Mouse (Mus musculus) E14TG2a.4 (cell line): ENCODE data around the gene Tprg.

ENCODE experiments used
- H3K27me3 ChIP-seq: 2 replicates; pipeline ENCODE4 v1.6.1; 2014; ENCODE audit warnings: low read length, control low read depth; ENCODE audit not compliant: insufficient read depth
- H3K36me3 ChIP-seq: 2 replicates; pipeline ENCODE4 v1.6.1; 2014; ENCODE audit warnings: low read length, control low read depth; ENCODE audit not compliant: insufficient read depth
- H3K4me1 ChIP-seq: replicated peaks from 2 replicates; pipeline ENCODE4 v1.6.1; 2014; ENCODE audit warnings: low read depth, low read length, control low read depth
- H3K4me3 ChIP-seq: replicated peaks from 2 replicates; pipeline ENCODE4 v1.5.1; 2014; ENCODE audit warnings: mild to moderate bottlenecking, low read length
- H3K9me3 ChIP-seq: 2 replicates; pipeline ENCODE4 v1.6.1; 2014; ENCODE audit warnings: low read length, control low read depth
- CTCF ChIP-seq: conservative IDR thresholded peaks from 2 replicates; pipeline ENCODE4 v1.5.1; 2014; ENCODE audit warnings: low read length
- NANOG ChIP-seq: IDR thresholded peaks from 2 replicates; pipeline ENCODE4 v1.6.1; 2014; ENCODE audit warnings: borderline replicate concordance, low read length, mixed read lengths
- POU5F1 ChIP-seq: IDR thresholded peaks from 2 replicates; pipeline ENCODE4 v1.6.1; 2014; ENCODE audit warnings: low read length, borderline replicate concordance

Tprg gene

DNA sequence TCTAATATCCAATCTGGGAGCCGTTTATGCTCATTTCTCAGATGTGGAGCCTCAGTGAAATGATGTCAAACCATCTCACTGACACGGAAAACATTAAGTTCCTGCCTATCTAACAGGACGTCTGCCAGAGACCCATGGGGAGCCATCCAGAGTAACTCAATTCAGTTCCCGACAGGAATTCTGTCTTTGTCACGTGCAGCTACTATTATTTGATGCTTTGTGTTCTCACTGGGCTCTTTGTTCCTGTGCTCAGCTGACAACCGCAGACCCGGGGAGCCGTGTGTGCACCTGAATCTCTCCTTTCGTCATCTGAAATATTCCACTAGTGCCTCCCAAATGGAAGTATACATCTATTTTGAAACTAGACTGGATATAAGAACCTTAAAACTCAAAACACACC is 138.3 kb downstream of the Tprg start:
- no peaks in the 10 kb centered on the region for H3K4me1 ChIP-seq
- no peaks in the 10 kb centered on the region for H3K36me3 ChIP-seq
- no peaks in the 10 kb centered on the region for H3K9me3 ChIP-seq
- H3K4me3 ChIP-seq: no peak overlapping the region
- no peaks in the 10 kb centered on the region for H3K27me3 ChIP-seq
- TF ChIP-seq POU5F1: no peak
- TF ChIP-seq NANOG: no peak
- no peak for TF ChIP-seq CTCF

DNA sequence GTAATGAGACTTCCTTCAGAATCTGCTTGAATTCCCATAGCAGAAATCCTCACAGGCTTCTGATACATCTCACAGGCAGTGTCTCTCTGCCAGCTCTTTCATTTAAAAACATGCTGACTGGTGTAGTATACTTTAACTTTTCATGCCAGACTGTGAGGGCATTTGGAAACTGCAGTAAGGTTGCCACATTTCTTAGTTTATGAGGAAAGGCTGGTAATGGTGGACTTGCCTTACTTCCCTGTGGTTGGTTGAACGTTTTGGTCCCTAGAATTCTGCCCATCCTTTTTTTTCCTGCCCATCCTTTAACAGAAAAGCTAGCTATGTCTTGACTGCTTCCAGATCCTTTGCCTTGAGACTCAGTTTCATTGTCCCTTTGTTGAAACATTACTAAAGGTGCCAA is 138.8 kb downstream of the Tprg start:
- TF ChIP-seq POU5F1: no peak
- no peak for TF ChIP-seq NANOG
- TF ChIP-seq CTCF: no peak
- Histone ChIP-seq H3K27me3 (no peaks in the 10 kb centered on the region), H3K4me1 (no peaks in the 10 kb centered on the region), H3K36me3 (no peaks in the 10 kb centered on the region), H3K9me3 (no peaks in the 10 kb centered on the region), H3K4me3 (no peak overlapping the region)

DNA sequence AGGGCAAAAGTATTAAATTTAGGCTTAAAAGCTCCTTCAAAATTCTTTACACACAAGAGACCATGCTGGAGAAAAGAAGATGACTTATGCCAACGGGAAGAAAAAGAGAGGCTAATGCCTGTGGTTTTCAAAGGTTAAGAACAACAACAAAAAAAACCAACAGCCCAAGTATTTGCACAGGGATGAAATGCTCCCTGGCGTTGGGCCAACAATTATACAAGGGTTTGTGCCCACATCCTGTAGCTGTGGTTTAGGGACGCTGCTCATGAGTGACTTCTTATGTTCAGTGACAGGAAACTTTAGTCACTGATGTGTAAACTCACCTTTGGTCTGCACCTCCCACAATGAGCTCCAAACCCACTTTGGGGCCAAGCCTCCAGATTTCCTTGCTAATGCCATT is 139.6 kb downstream of the Tprg start:
- Histone ChIP-seq H3K4me3 (no peak overlapping the region), H3K36me3 (no peaks in the 10 kb centered on the region), H3K9me3 (peaks cover 3% of the 10 kb centered on the region; the same call in 1 of the 2 replicates), H3K27me3 (no peaks in the 10 kb centered on the region), H3K4me1 (no peaks in the 10 kb centered on the region)
- TF ChIP-seq CTCF: no peak
- no peak for TF ChIP-seq POU5F1
- TF ChIP-seq NANOG: no peak

DNA sequence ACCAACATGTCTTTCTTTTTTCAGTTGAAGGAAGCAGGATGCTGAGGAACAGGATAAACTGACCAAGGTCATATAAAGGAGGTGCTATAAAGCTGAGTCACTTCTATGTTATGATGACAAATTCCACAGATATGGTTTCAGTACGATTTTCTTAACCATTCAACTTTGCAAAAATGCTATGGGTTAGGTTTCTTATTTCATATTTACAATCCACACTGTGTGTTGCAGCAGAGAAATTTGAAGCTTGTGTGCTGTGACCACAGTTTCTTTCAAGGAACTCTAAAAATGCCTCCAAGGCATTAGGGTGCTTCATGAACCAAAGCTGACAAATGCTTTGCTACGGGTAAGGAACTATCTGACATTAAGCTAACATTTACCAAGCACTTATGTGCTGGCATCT is 153.4 kb downstream of the Tprg start:
- no peaks in the 10 kb centered on the region for H3K9me3 ChIP-seq
- H3K4me3 ChIP-seq: no peak overlapping the region
- H3K36me3 ChIP-seq: no peaks in the 10 kb centered on the region
- H3K4me1 ChIP-seq: no peaks in the 10 kb centered on the region
- TF ChIP-seq NANOG (no peak), POU5F1 (no peak), CTCF (no peak)
- H3K27me3 ChIP-seq: no peaks in the 10 kb centered on the region

DNA sequence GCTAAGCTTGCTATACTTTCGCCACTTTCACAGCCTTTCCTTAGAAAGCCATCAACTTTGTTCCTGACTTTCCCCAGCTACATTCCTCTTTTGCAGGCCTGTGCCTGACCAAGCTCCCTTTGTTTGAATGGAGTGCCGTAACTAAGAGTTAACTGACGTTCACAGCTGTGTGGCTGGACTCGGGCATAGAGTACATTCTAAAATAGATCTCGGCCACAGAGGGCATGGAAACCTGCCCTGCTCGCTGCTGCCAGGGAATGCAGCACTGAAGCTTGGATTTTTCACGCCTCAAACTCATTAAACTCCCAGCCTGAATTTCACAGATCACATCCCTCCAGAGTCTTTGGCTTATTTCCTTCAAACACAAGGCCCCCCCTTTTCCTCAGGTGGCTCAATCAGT is 159.0 kb downstream of the Tprg start:
- Histone ChIP-seq H3K36me3 (no peaks in the 10 kb centered on the region), H3K27me3 (no peaks in the 10 kb centered on the region), H3K4me1 (no peaks in the 10 kb centered on the region), H3K4me3 (no peak overlapping the region), H3K9me3 (no peaks in the 10 kb centered on the region)
- TF ChIP-seq NANOG: no peak
- TF ChIP-seq CTCF: no peak
- no peak for TF ChIP-seq POU5F1

DNA sequence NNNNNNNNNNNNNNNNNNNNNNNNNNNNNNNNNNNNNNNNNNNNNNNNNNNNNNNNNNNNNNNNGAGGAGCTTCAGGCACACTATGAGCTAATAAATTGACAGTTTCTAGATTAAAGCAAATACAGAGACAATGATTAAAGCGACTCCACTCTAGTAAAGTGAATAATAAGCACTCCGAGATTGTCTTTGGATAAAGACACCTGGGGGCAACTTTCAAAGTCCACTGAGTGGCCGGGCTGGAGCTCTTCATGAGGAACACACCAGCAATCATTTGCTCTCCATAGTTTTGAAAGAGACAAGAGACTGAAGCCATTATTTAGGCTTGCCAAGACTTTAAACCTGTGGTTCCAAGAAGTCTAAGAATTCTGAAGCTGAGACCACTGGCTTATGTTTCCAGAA is 164.9 kb downstream of the Tprg start:
- no peak overlapping the region for H3K4me3 ChIP-seq
- no peaks in the 10 kb centered on the region for H3K9me3 ChIP-seq
- no peaks in the 10 kb centered on the region for H3K27me3 ChIP-seq
- no peaks in the 10 kb centered on the region for H3K36me3 ChIP-seq
- H3K4me1 ChIP-seq: no peaks in the 10 kb centered on the region
- TF ChIP-seq CTCF: no peak

DNA sequence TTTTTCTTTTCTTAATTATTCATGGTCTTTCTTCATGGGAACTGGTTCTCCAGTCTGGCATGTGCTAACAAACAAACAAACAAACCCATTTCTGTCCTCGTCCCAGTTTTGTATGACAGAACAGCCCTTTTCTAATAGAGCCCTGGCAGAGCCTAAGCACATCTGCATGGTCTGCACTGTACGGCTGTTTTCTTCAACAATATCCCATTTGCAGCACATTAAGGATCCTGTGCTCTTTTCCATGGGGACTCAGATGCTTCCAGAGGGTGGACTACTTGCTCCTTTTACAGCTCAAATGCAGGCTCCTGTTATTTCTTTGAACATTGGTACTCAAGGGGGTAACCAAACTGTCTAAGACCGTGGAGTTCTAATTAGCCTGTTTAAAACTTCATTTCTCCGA is 178.1 kb downstream of the Tprg start:
- Histone ChIP-seq H3K36me3 (no peaks in the 10 kb centered on the region), H3K9me3 (peaks cover 10% of the 10 kb centered on the region), H3K4me1 (no peaks in the 10 kb centered on the region), H3K4me3 (no peak overlapping the region), H3K27me3 (no peaks in the 10 kb centered on the region)
- TF ChIP-seq POU5F1: no peak
- no peak for TF ChIP-seq NANOG
- TF ChIP-seq CTCF: no peak

DNA sequence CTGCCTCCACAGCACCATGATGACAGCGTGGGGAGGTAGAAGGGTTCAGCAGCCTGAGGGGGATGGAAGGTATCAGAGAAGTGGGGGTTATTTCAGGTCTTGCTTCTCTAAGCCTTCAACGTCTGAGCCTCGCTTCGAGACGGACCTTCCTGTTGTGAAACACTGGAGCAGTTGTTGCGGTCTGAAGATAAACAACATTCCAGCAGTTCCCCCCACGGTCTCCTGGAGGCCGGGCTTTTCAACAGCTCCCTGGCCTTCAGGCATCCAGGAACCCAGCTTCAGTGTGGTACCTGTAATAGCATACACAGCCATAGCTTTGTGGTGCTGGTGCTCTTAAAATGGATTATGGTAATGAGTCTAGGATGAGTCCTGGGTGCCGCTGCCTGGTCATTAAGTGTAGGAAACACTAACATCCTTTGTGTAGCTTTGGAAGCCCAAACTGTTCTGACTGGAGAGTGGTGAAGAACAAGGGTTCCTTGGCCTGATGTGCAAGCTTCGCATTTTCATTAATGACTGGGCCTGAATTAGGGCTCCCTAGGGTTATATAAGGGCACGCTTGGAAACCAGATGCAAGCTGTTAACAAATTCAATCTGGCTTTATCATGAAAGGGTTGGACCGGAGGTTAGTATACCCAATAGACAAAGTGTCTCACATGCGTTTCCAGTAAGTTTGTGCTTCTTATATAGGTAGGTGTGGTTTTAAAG is 179.0 kb downstream of the Tprg start:
- peaks cover 10% of the 10 kb centered on the region for H3K9me3 ChIP-seq
- no peaks in the 10 kb centered on the region for H3K27me3 ChIP-seq
- H3K36me3 ChIP-seq: no peaks in the 10 kb centered on the region
- no peaks in the 10 kb centered on the region for H3K4me1 ChIP-seq
- TF ChIP-seq NANOG (no peak), CTCF (no peak), POU5F1 (no peak)
- H3K4me3 ChIP-seq: no peak overlapping the region

DNA sequence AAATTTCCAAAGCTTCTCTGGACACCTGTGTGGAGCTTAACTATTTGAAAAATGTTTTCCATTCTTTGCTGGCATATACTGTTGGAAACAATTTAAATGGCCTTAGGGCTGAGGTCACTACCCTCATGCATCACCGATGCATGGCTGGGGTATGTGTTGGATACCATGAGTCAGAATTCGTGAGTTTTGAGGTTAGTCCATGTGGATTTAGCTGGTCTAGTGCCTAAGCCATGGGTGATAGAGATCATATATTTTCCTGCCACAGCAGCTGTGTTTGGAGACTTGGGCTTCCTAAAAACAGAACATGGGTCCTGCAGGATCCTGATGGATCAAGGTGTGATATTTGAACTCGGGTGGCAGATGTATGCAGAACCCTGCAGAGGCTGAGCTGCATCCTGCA is 181.4 kb downstream of the Tprg start:
- Histone ChIP-seq H3K4me1 (no peaks in the 10 kb centered on the region), H3K4me3 (no peak overlapping the region), H3K36me3 (no peaks in the 10 kb centered on the region), H3K9me3 (peaks cover 10% of the 10 kb centered on the region), H3K27me3 (no peaks in the 10 kb centered on the region)
- TF ChIP-seq POU5F1 (no peak), NANOG (no peak), CTCF (no peak)
